Mouse (Mus musculus) monocyte, adult 59 days (primary cell): ENCODE measurements around the gene Nfe2l3. TPM values are rescaled to one million over a fixed set of nuclear protein-coding genes. Genes with fewer than 3 reads are reported as not detected.

ENCODE experiments used
- total RNA-seq, 2 experiments: library from RNA; stranded (reverse); gene quantifications; one replicate each; pipeline ENCODE4 v1.2.4; 2023

Nfe2l3 gene
- total RNA-seq = under 1 TPM; 0.31 to 0.88 TPM

GRCm38 (mm10) chr6:51432535-51433397, at the start of gene Nfe2l3:
Nfe2l3 (plus strand) TSS chr6:51432670.

GRCm38 (mm10) chr6:51469715-51470310, 37.3 kb downstream of the Nfe2l3 start, which contains the start of gene Hnrnpa2b1:
Hnrnpa2b1 (minus strand) TSS chr6:51469894.

GRCm38 (mm10) chr6:51470311-51471178, 38.1 kb downstream of the Nfe2l3 start, which contains the start of gene Cbx3:
Cbx3 (plus strand) TSS chr6:51470360.

Other genes starting within 250 kb of the Nfe2l3 start
- 100 to 1,000 TPM; 557 to 615 TPM for gene Hnrnpa2b1, start 37.2 kb downstream of the Nfe2l3 start, total RNA-seq
- 10 to 100 TPM; 38.7 to 42.7 TPM for gene Cbx3, start 37.7 kb downstream of the Nfe2l3 start, total RNA-seq
- 10 to 100 TPM; 70.4 to 82.1 TPM for gene Snx10, start 91.2 kb downstream of the Nfe2l3 start, total RNA-seq